Mouse (Mus musculus) MEL (cell line): ENCODE data around the gene Olfr43. TPM values are rescaled to one million over a fixed set of nuclear protein-coding genes. Genes with fewer than 3 reads are reported as not detected.

Experiments used
- DNase-seq: peaks from one replicate; pipeline ENCODE4 v3.0.0; 2011; ENCODE audit warnings: low read depth, low spot score
- H3K27ac ChIP-seq: 2 replicates; pipeline ENCODE4 v1.5.1; 2012; ENCODE audit warnings: low read depth, mild to moderate bottlenecking, control low read depth, low read length, moderate library complexity; ENCODE audit not compliant: control insufficient read depth
- H3K27me3 ChIP-seq, 2 experiments: fragments of 150-350 bp in 1 of 2; sonication (generic) in 1 of 2; 2 replicates each; pipeline ENCODE4 v1.6.1; 2012; ENCODE audit warnings: low read length in 2 of 2, mild to moderate bottlenecking in 2 of 2, improper control_type of control experiment in 1 of 2, moderate library complexity in 1 of 2; ENCODE audit not compliant: insufficient read depth in 2 of 2, control insufficient read depth in 1 of 2
- H3K36me3 ChIP-seq, 2 experiments: 2 replicates each; pipeline ENCODE4 v1.6.1; 2012 to 2014; ENCODE audit warnings: low read length in 2 of 2, improper control_type of control experiment in 1 of 2, inconsistent platforms in 1 of 2, mild to moderate bottlenecking in 1 of 2; ENCODE audit not compliant: insufficient read depth in 2 of 2, control insufficient read depth in 1 of 2
- H3K4me1 ChIP-seq, 2 experiments: fragments of 150-350 bp in 1 of 2; sonication (generic) in 1 of 2; 2 replicates each; pipeline ENCODE4 v1.6.1; 2012; ENCODE audit warnings: low read length in 2 of 2, improper control_type of control experiment in 1 of 2, mild to moderate bottlenecking in 1 of 2; ENCODE audit not compliant: insufficient read depth in 2 of 2, control insufficient read depth in 1 of 2
- H3K4me3 ChIP-seq, 2 experiments: fragments of 150-350 bp in 1 of 2; sonication (generic) in 1 of 2; 2 replicates each; pipeline ENCODE4 v1.5.1; 2012; ENCODE audit warnings: low read depth in 2 of 2, low read length in 2 of 2, mild to moderate bottlenecking in 2 of 2, moderate library complexity in 2 of 2, control low read depth in 1 of 2, improper control_type of control experiment in 1 of 2; ENCODE audit not compliant: control insufficient read depth in 1 of 2, insufficient read depth in 1 of 2
- H3K79me2 ChIP-seq: 2 replicates; pipeline ENCODE4 v1.6.1; 2012; ENCODE audit warnings: mild to moderate bottlenecking, low read length, moderate library complexity; ENCODE audit not compliant: control insufficient read depth, poor library complexity, insufficient read depth
- H3K9ac ChIP-seq: 2 replicates; pipeline ENCODE4 v1.6.1; 2012; ENCODE audit warnings: low read depth, mild to moderate bottlenecking, control low read depth, low read length, moderate library complexity; ENCODE audit not compliant: control insufficient read depth, poor library complexity, severe bottlenecking
- H3K9me3 ChIP-seq: fragments of 150-350 bp; sonication (generic); replicated peaks from 2 replicates; pipeline ENCODE4 v1.6.1; 2012; ENCODE audit warnings: mild to moderate bottlenecking, low read length, improper control_type of control experiment, moderate library complexity; ENCODE audit not compliant: insufficient read depth
- CHD1 ChIP-seq: IDR thresholded peaks from 2 replicates; pipeline ENCODE4 v1.6.1; 2012; ENCODE audit warnings: low read depth, mild to moderate bottlenecking, inconsistent platforms, low read length, improper control_type of control experiment
- EP300 ChIP-seq, 2 experiments: IDR thresholded peaks; 2 replicates each; pipeline ENCODE4 v1.6.1; 2011; ENCODE audit warnings: improper control_type of control experiment in 2 of 2, low read length in 2 of 2, low read depth in 1 of 2, mild to moderate bottlenecking in 1 of 2
- GABPA ChIP-seq: IDR thresholded peaks from 2 replicates; pipeline ENCODE4 v1.6.1; 2012; ENCODE audit warnings: low read depth, mild to moderate bottlenecking, inconsistent platforms, low read length, improper control_type of control experiment, moderate library complexity
- HCFC1 ChIP-seq: IDR thresholded peaks from 2 replicates; pipeline ENCODE4 v1.6.1; 2012; ENCODE audit warnings: low read depth, mild to moderate bottlenecking, inconsistent platforms, low read length, improper control_type of control experiment, moderate library complexity
- MAZ ChIP-seq: IDR thresholded peaks from 2 replicates; pipeline ENCODE4 v1.6.1; 2012; ENCODE audit warnings: low read depth, mild to moderate bottlenecking, inconsistent platforms, low read length, improper control_type of control experiment
- MEF2A ChIP-seq: IDR thresholded peaks from 2 replicates; pipeline ENCODE4 v1.6.1; 2014; ENCODE audit warnings: low read depth, mild to moderate bottlenecking, inconsistent platforms, low read length, improper control_type of control experiment; ENCODE audit not compliant: poor library complexity, insufficient replicate concordance, severe bottlenecking; ENCODE audit errors: extremely low read depth
- MYB ChIP-seq: IDR thresholded peaks from 2 replicates; pipeline ENCODE4 v1.6.1; 2011; ENCODE audit warnings: mild to moderate bottlenecking, low read depth, low read length, improper control_type of control experiment
- MYC ChIP-seq: IDR thresholded peaks from 2 replicates; pipeline ENCODE4 v1.6.1; 2011; ENCODE audit warnings: low read depth, mild to moderate bottlenecking, low read length, improper control_type of control experiment, moderate library complexity
- SIN3A ChIP-seq: IDR thresholded peaks from 2 replicates; pipeline ENCODE4 v1.6.1; 2012; ENCODE audit warnings: low read length, improper control_type of control experiment, inconsistent platforms
- TCF12 ChIP-seq: IDR thresholded peaks from 2 replicates; pipeline ENCODE4 v1.6.1; 2014; ENCODE audit warnings: low read depth, mild to moderate bottlenecking, inconsistent platforms, low read length, improper control_type of control experiment, moderate library complexity
- UBTF ChIP-seq: IDR thresholded peaks from 2 replicates; pipeline ENCODE4 v1.6.1; 2012; ENCODE audit warnings: low read depth, mild to moderate bottlenecking, inconsistent platforms, low read length, improper control_type of control experiment, moderate library complexity, borderline replicate concordance; ENCODE audit not compliant: insufficient read depth
- USF1 ChIP-seq: IDR thresholded peaks from 2 replicates; pipeline ENCODE4 v1.6.1; 2014; ENCODE audit warnings: low read depth, mild to moderate bottlenecking, inconsistent platforms, low read length, improper control_type of control experiment, moderate library complexity
- ZC3H11A ChIP-seq: IDR thresholded peaks from 2 replicates; pipeline ENCODE4 v1.6.1; 2012; ENCODE audit warnings: low read depth, mild to moderate bottlenecking, inconsistent platforms, low read length, improper control_type of control experiment
- ZNF384 ChIP-seq: IDR thresholded peaks from 2 replicates; pipeline ENCODE4 v1.6.1; 2012; ENCODE audit warnings: low read depth, mild to moderate bottlenecking, inconsistent platforms, low read length, improper control_type of control experiment
- polyA plus RNA-seq, 2 experiments: library from polyadenylated mRNA; stranded (reverse) in 1 of 2; unstranded in 1 of 2; fragments of >175 nt in 1 of 2; fragments of >200 nt in 1 of 2; gene quantifications; 2 replicates each; pipeline versions ENCODE4 v1.2.1 to v1.2.4; 2012; ENCODE audit warnings: low replicate concordance in 2 of 2, low read depth in 1 of 2; ENCODE audit not compliant: insufficient read length in 2 of 2, insufficient read depth in 1 of 2, missing spikeins in 1 of 2
- total RNA-seq: library from RNA; depleted of rRNA; stranded (reverse); fragments of 300-350 nt; gene quantifications from 2 replicates; pipeline ENCODE4 v1.2.3, GENCODE M21; 2012; rRNA removed

The Olfr43 gene
- not detected in 2 replicates for total RNA-seq
- polyA plus RNA-seq: not detected

- H3K9me3 ChIP-seq: no peaks in the 10 kb centered on the region
- no peaks in the 10 kb centered on the region for H3K36me3 ChIP-seq
- H3K4me3 ChIP-seq: no peak within 1 kb of the TSS
- no peaks in the 10 kb centered on the region for H3K4me1 ChIP-seq
- no peak for TF ChIP-seq ZC3H11A
- H3K27ac ChIP-seq: no peak within 1 kb of the TSS
- H3K27me3 ChIP-seq: no peaks in the 10 kb centered on the region
- DNase-seq: no peak
- no peak within 1 kb of the TSS for H3K9ac ChIP-seq
- H3K79me2 ChIP-seq: no peaks in the 10 kb centered on the region
These were observed at the start of gene Olfr43 for GRCm38 (mm10) chr11:74211279-74211678. Gene Olfr43 (minus strand): TSS chr11:74211379.

DNA sequence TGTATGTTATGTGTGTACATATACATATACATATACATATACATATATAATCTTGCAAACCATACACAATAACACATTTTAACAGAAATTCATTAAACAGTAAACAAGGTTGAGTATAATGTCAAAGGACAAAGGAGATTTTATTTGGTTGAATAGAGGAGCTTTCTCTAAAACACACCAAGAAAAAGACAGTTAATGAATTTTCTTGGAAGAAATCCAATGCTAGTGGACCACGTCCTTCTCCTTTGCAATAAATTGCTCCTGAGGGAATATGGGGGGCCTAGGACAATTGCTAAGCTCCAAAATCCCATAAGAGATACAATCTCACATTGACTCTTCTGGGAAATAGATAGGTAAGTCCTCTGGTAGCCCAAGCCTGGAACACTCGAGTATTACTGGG, 48.3 kb upstream of the Olfr43 start, which contains the start of gene Olfr406:
TSS of gene Olfr406 (plus strand) at position 301 of the 400 bp plus-strand sequence.
- no peak for DNase-seq
- no peak within 1 kb of the TSS for H3K9ac ChIP-seq
- no peaks in the 10 kb centered on the region for H3K9me3 ChIP-seq
- no peak within 1 kb of the TSS for H3K27ac ChIP-seq
- H3K36me3 ChIP-seq: no peaks in the 10 kb centered on the region
- H3K27me3 ChIP-seq: no peaks in the 10 kb centered on the region
- TF ChIP-seq ZNF384 (no peak), SIN3A (no peak), EP300 (IDR thresholded peaks at IDR 0.05; ENCODE audit: low read depth in 1 of 2, low read length in 2 of 2) (no peak), USF1 (no peak), CHD1 (no peak), MAZ (no peak), MYC (no peak), MEF2A (no peak)
- H3K79me2 ChIP-seq: no peaks in the 10 kb centered on the region
- no peaks in the 10 kb centered on the region for H3K4me1 ChIP-seq
- no peak within 1 kb of the TSS for H3K4me3 ChIP-seq

GRCm38 (mm10) chr11:74241201-74241600, 30.0 kb upstream of the Olfr43 start:
- Histone ChIP-seq H3K27ac (no peak overlapping the region), H3K9ac (no peak overlapping the region), H3K4me1 (no peaks in the 10 kb centered on the region), H3K79me2 (no peaks in the 10 kb centered on the region), H3K36me3 (no peaks in the 10 kb centered on the region), H3K27me3 (no peaks in the 10 kb centered on the region; a peak in 1 of 4 replicates), H3K9me3 (no peaks in the 10 kb centered on the region), H3K4me3 (no peak overlapping the region)
- TF ChIP-seq USF1 (no peak), UBTF (no peak), MYB (no peak), ZNF384 (no peak), GABPA (no peak), HCFC1 (no peak), TCF12 (no peak)
- DNase-seq: no peak
